Comparison of ENCODE assay signal across 26 mouse cellular contexts in the genomic region with DNA sequence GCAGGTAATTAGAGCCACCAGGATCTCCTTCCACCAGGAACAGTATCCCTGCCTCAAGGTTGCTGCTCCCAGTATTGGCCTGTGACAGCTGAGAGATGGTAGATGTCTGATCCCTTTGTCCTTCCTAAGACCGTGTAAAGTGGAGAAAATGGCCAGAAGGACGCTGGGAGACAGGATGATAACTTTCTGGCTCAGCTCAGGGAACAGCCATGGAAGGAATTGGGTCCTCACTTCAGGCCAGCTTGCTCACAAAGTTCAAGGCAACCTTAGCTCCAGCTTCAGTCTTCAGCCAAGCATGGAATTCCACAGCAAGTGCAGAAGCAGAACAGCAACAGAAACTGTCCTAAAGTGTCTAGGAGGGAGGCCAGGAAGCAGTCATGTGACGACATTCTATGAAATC.
DNase-seq lines count a peak whose midpoint lies in the region; TF ChIP-seq lines count a peak whose summit lies in the region.
"Had no signal": no experiment of that assay in that cellular context is flagged by ENCODE, and none has a peak within 500 bp of the region (broad histone marks: within the 10 kb centered on the region; RNA-seq: fewer than 3 reads in every experiment).

No protein-coding gene starts in this region.

- peak; percentile 55 to 75 for DNase-seq in adrenal gland, adult (ENCODE audit: inconsistent age in 2 of 2, low spot score in 1 of 2)
- no peak for DNase-seq in adrenal gland, postnatal 4 days (ENCODE audit: low spot score in 2 of 2)
- DNase-seq in adrenal gland, postnatal 14 days = peak; percentile 21
- no peak for DNase-seq in adrenal gland, postnatal 25 days
- no peak for DNase-seq in testis, postnatal 10 days (ENCODE audit: low spot score)
- DNase-seq in gastrocnemius, adult 2 months = no peak
- DNase-seq: cerebellum, adult 11 months; cerebellum, adult 2 months; cerebellum, adult 9-11 months; cerebellum, postnatal 25 days; forebrain, postnatal 0 days; gastrocnemius, postnatal 25 days; heart, adult 18-20 months; heart, postnatal 10 days; heart, postnatal 36 days had no signal

- TF ChIP-seq POLR2A in testis, adult 2 months (IDR thresholded peaks at IDR 0.05; ENCODE audit: control insufficient read depth, low read depth, low read length) = no peak

- H3K27me3 ChIP-seq in testis, adult 2 months (ENCODE audit: control insufficient read depth, insufficient read depth, low read length) = no peaks in the 10 kb centered on the region
- H3K27me3 ChIP-seq: CH12.LX; embryonic facial prominence, embryonic 12.5 days; embryonic facial prominence, embryonic 15.5 days; heart, embryonic 12.5 days; heart, embryonic 15.5 days; intestine, embryonic 15.5 days; Patski had no signal

- no peak overlapping the region for H3K4me3 ChIP-seq in testis, adult 2 months (ENCODE audit: control insufficient read depth, low read depth, low read length)
- H3K4me3 ChIP-seq in gastrocnemius, adult 2 months = no peak overlapping the region
- H3K4me3 ChIP-seq: embryonic facial prominence, embryonic 12.5 days; embryonic facial prominence, embryonic 15.5 days; heart, embryonic 12.5 days; heart, embryonic 15.5 days; hindbrain, embryonic 10.5 days; hindbrain, embryonic 13.5 days; intestine, embryonic 15.5 days had no signal

- no peaks in the 10 kb centered on the region for H3K4me1 ChIP-seq in testis, adult 2 months (ENCODE audit: control insufficient read depth, insufficient read depth, low read length)

- no peaks in the 10 kb centered on the region for H3K36me3 ChIP-seq in testis, adult 2 months (ENCODE audit: control insufficient read depth, insufficient read depth, low read length)
- H3K36me3 ChIP-seq: embryonic facial prominence, embryonic 12.5 days; embryonic facial prominence, embryonic 15.5 days; G1E; heart, embryonic 12.5 days; heart, embryonic 15.5 days; hindbrain, embryonic 10.5 days; hindbrain, embryonic 13.5 days; intestine, embryonic 15.5 days had no signal

- TF ChIP-seq CTCF in testis, adult 2 months (IDR thresholded peaks at IDR 0.05; ENCODE audit: control insufficient read depth, insufficient read depth, insufficient replicate concordance, low read depth, low read length) = no peak
- no peak for TF ChIP-seq CTCF in gastrocnemius, adult 2 months (IDR thresholded peaks at IDR 0.05)

- peak overlapping the region; percentile 38; the same call in 1 of the 2 replicates for H3K27ac ChIP-seq in testis, adult 2 months (ENCODE audit: control insufficient read depth, insufficient read depth, low read depth, low read length)
- H3K27ac ChIP-seq in gastrocnemius, adult 2 months = no peak overlapping the region; the same call in 1 of the 2 replicates
- H3K27ac ChIP-seq: embryonic facial prominence, embryonic 12.5 days; embryonic facial prominence, embryonic 15.5 days; heart, embryonic 15.5 days; hindbrain, embryonic 10.5 days; hindbrain, embryonic 13.5 days; intestine, embryonic 15.5 days had no signal

- intact Hi-C loops in gastrocnemius, adult 2 months (cut with DNase I) = no loop called here

Comparison
In these comparisons a context has a peak if more than half of its experiments do, and no peak if none do; other contexts are left out.
1. DNase-seq: peak in adrenal gland, adult (2 of 2) and adrenal gland, postnatal 14 days (single experiment); none in adrenal gland, postnatal 4 days (0 of 2), adrenal gland, postnatal 25 days (single experiment), testis, postnatal 10 days (single experiment) and gastrocnemius, adult 2 months (single experiment).